Mouse (Mus musculus): Measurements from ENCODE around the gene Zfp592.

- no peak; the same call in 1 of the 2 replicates for TF ChIP-seq MAFK (IDR thresholded peaks at IDR 0.05; ENCODE audit: insufficient read depth, low read depth, low read length)
- TF ChIP-seq CHD2 (IDR thresholded peaks at IDR 0.05; ENCODE audit: low read depth, low read length), result no peak
- TF ChIP-seq ZNF384 (IDR thresholded peaks at IDR 0.05; ENCODE audit: low read depth, low read length), result no peak
Observed at GRCm38 (mm10) chr7:80991589-80991988, 1.9 kb upstream of the Zfp592 start.

Data from ES-E14 (cell line).